Comparison of ENCODE assay signal across 16 mouse cellular contexts in the genomic region with DNA sequence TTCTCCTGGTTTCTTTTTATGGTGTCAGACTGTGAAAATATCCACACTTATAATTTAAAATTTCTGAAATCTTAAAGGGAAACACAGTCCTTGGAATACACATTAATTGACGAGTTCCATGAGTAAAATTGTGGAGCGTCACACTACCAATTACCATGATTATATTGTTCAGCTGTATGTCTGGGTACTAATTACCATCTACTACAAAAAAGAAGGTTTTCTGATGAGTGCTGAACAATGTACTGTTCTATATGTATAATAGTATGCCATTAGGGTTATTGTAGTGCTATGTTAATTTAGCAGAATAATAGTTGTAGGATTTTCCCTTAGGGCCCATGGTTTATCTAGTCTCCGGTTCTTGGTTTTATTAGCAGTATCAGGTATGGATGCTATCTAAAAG. TPM values are rescaled to one million over a fixed set of nuclear protein-coding genes. Genes with fewer than 3 reads are reported as not detected.
"Had no signal": no experiment of that assay in that cellular context is flagged by ENCODE, and none has a peak within 500 bp of the region (broad histone marks: within the 10 kb centered on the region; RNA-seq: fewer than 3 reads in every experiment).

No protein-coding gene starts in this region.

- ATAC-seq: liver, postnatal 0 days; midbrain, embryonic 16.5 days had no signal

- H3K27ac ChIP-seq: lung, embryonic 15.5 days; midbrain, embryonic 10.5 days; midbrain, embryonic 12.5 days; neural tube, embryonic 13.5 days; neural tube, embryonic 15.5 days; stomach, embryonic 15.5 days; stomach, postnatal 0 days had no signal

- H3K9me3 ChIP-seq: lung, embryonic 15.5 days; midbrain, embryonic 10.5 days; midbrain, embryonic 12.5 days; neural tube, embryonic 13.5 days; neural tube, embryonic 15.5 days; stomach, embryonic 15.5 days had no signal

- H3K27me3 ChIP-seq: lung, embryonic 15.5 days; midbrain, embryonic 12.5 days; neural tube, embryonic 13.5 days; neural tube, embryonic 15.5 days; stomach, embryonic 15.5 days had no signal

- H3K36me3 ChIP-seq: lung, embryonic 15.5 days; midbrain, embryonic 10.5 days; midbrain, embryonic 12.5 days; neural tube, embryonic 13.5 days; neural tube, embryonic 15.5 days; stomach, embryonic 15.5 days had no signal

- H3K4me2 ChIP-seq: lung, embryonic 15.5 days; midbrain, embryonic 12.5 days; neural tube, embryonic 13.5 days; neural tube, embryonic 15.5 days; stomach, embryonic 15.5 days had no signal

- H3K9ac ChIP-seq: liver, postnatal 0 days; lung, embryonic 15.5 days; midbrain, embryonic 12.5 days; neural tube, embryonic 13.5 days; neural tube, embryonic 15.5 days; stomach, embryonic 15.5 days had no signal

- H3K4me1 ChIP-seq: lung, embryonic 15.5 days; midbrain, embryonic 10.5 days; midbrain, embryonic 12.5 days; neural tube, embryonic 13.5 days; neural tube, embryonic 15.5 days; stomach, embryonic 15.5 days had no signal

- DNase-seq: lung, adult 2 months; midbrain, embryonic 14.5 days; right cerebral cortex, postnatal 14 days; thymus, adult 2 months; thymus, postnatal 36 days had no signal

- H3K4me3 ChIP-seq: lung, embryonic 15.5 days; midbrain, embryonic 10.5 days; midbrain, embryonic 12.5 days; myocyte; neural tube, embryonic 13.5 days; neural tube, embryonic 15.5 days; stomach, embryonic 15.5 days had no signal

RNA-seq across cellular contexts. Expression of a gene that starts 29.1 kb away (rescaled TPM):
- polyA plus RNA-seq: midbrain, embryonic 12.5 days; neural tube, embryonic 11.5 days had no signal
